Mouse (Mus musculus): Measurements from ENCODE around the gene Hyou1.

DNA sequence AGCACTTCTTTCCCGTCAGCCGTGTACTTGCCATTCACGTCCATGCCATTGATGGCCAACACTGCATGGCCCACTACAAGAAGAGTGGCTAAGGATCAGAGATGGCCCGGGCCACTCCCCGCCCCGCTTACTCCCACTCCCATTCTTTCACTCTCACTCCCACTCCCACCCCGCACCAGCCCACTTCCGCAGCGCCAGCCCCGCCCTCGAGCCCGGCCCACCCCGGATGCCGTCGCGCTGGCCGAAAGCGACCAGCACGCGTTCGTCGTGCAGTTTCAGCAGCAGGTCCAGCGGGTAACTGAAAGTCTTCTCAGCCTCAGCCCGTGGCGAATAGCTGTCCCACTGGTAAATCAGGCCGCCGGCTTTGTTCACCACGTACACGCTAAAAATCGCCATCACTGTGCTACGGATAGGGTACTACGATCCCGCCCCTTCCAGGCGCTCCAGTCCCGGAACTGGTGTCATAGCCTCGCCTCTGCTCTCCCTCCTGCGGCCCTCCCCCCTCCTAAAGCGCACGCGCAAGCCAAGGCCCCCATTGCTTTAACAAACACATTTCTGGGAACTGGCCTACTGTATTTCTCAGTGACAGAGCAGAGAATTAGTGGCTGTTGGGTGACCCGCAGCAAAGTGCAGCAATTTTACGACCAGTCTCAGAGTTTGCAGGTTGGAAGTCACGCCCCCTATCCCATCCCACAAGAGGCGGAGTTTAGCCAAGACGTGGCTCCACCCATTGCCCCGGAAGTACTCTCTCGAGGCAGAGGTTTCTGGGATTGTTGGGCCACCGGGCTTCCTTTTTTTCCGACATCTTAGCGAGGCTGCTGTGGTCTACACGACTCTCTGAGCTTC, 27.8 kb downstream of the Hyou1 start, which contains the start of the genes Rps25 and Trappc4:
- TF ChIP-seq GATA1 (IDR thresholded peaks at IDR 0.05; ENCODE audit: borderline replicate concordance, low read length), result no peak
- TF ChIP-seq FLI1 (IDR thresholded peaks at IDR 0.05; ENCODE audit: low read length), result no peak
